Mouse (Mus musculus) intestine, postnatal 0 days (tissue): ENCODE results near the gene Kcnh7. TPM values are rescaled to one million over a fixed set of nuclear protein-coding genes. Genes with fewer than 3 reads are reported as not detected.

ENCODE experiments used
- ATAC-seq: fragments of 200-750 bp; cut with Nextera tagmentation; 2 replicates; pipeline ENCODE4 v1.8.0; 2017; ENCODE audit warnings: mild to moderate bottlenecking, moderate TSS enrichment, moderate library complexity
- H3K27ac ChIP-seq: fragments of 300-500 bp; sonication (generic); 2 replicates; pipeline ENCODE4 v1.5.1; 2014; ENCODE audit warnings: mild to moderate bottlenecking, low read depth, low read length, moderate library complexity
- H3K27me3 ChIP-seq: fragments of 300-500 bp; sonication (generic); replicated peaks from 2 replicates; pipeline ENCODE4 v1.6.1; 2014; ENCODE audit warnings: low read length, mixed read lengths; ENCODE audit not compliant: control insufficient read depth, insufficient read depth
- H3K36me3 ChIP-seq: fragments of 300-500 bp; sonication (generic); 2 replicates; pipeline ENCODE4 v1.6.1; 2014; ENCODE audit warnings: mild to moderate bottlenecking, moderate library complexity; ENCODE audit not compliant: control insufficient read depth, insufficient read depth
- H3K4me1 ChIP-seq: fragments of 300-500 bp; sonication (generic); replicated peaks from 2 replicates; pipeline ENCODE4 v1.6.1; 2014; ENCODE audit warnings: antibody characterized with exemption, low read length, mixed read lengths; ENCODE audit not compliant: control insufficient read depth, insufficient read depth
- H3K4me2 ChIP-seq: fragments of 300-500 bp; sonication (generic); replicated peaks from 2 replicates; pipeline ENCODE4 v1.6.1; 2014; ENCODE audit warnings: low read depth, mild to moderate bottlenecking, moderate library complexity
- H3K4me3 ChIP-seq: fragments of 300-500 bp; sonication (generic); 2 replicates; pipeline ENCODE4 v1.5.1; 2014; ENCODE audit warnings: low read depth, low read length
- H3K9ac ChIP-seq: fragments of 300-500 bp; sonication (generic); 2 replicates; pipeline ENCODE4 v1.6.1; 2014; ENCODE audit warnings: mild to moderate bottlenecking, low read depth, low read length
- H3K9me3 ChIP-seq: fragments of 300-500 bp; sonication (generic); 2 replicates; pipeline ENCODE4 v1.6.1; 2016; ENCODE audit warnings: mixed run types; ENCODE audit not compliant: control insufficient read depth
- CTCF ChIP-seq: sonication (generic); IDR thresholded peaks from 2 replicates; pipeline ENCODE4 v1.5.1; 2016; ENCODE audit warnings: low read depth, mild to moderate bottlenecking, control low read depth, antibody characterized with exemption, moderate library complexity
- WGBS: fragments of 180-500 bp; shearing (Covaris S2); extraction: QIAGEN DNeasy Blood & Tissue Kit; methylation state at CpG from one replicate; pipeline ENCODE4 v1.1.7; 2014; 5-methylcytosine and 5-hydroxymethylcytosine counted together
- polyA plus RNA-seq: library from polyadenylated mRNA; unstranded; fragments of >200 nt; fragmentation: Nextera tagmentation; extraction: Ambion mirVana; gene quantifications from 2 replicates; pipeline ENCODE4 v1.2.1, GENCODE M21; 2015

The Kcnh7 gene
- polyA plus RNA-seq, 1 experiment from 2014 or later, result 0.13 TPM

DNA sequence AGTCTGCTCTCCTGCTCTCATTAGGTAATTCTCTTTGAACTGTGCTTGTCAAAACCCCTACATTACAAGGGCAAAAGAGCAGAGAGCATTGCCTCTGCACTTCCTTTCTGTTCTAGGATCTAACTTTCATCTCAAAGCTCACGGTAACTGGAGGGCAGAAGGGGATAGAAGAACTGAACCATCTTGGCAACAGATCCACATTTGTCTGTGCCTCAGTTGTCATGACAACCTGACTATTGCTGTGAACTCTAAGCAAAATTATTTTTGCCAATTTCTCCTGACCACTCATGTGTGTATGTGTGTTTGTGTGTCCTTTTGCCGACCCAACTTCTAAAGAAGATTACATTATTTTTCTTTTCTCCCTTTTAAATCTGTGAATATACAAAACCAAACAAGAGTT lies 364.9 kb downstream of the Kcnh7 start:
- 73% methylated on average over 2 of the region's 2 CpGs for WGBS
- ATAC-seq, result no peak
- H3K27ac ChIP-seq, result no peak overlapping the region

DNA sequence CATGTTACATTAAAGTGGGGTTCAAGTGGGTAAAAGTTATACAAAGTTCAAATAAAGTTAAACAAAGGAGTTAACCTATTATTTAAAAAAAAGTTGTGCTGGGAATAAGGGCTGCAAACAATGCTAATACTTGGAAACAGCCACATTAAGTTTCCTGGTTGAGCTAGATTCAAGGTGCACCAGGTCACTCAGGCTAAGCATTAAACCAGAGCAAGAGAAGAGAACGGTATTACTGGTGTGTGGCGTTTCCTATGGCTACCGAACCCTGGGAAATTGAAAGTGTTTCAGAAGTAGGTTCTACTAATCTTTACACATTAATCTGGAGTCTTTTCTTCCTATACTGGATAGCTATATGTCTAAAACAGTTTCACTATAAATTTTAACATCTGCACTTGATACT lies 368.1 kb downstream of the Kcnh7 start:
- no peak for TF ChIP-seq CTCF
- no peak for ATAC-seq
- H3K4me1 ChIP-seq, result no peaks in the 10 kb centered on the region
- H3K9me3 ChIP-seq, result no peaks in the 10 kb centered on the region
- H3K36me3 ChIP-seq, result no peaks in the 10 kb centered on the region
- H3K9ac ChIP-seq, result no peak overlapping the region
- H3K4me3 ChIP-seq, result no peak overlapping the region
- H3K4me2 ChIP-seq, result no peak overlapping the region
- no peak overlapping the region for H3K27ac ChIP-seq
- 78% methylated on average over 3 of the region's 3 CpGs for WGBS
- no peaks in the 10 kb centered on the region for H3K27me3 ChIP-seq

More for the DNA sequence above, 364.9 kb downstream of the Kcnh7 start:
- H3K4me2 ChIP-seq, result no peak overlapping the region
- H3K4me3 ChIP-seq, result no peak overlapping the region
- H3K27me3 ChIP-seq, result no peaks in the 10 kb centered on the region
- H3K9me3 ChIP-seq, result no peaks in the 10 kb centered on the region
- H3K36me3 ChIP-seq, result no peaks in the 10 kb centered on the region
- H3K9ac ChIP-seq, result no peak overlapping the region
- no peak for TF ChIP-seq CTCF
- no peaks in the 10 kb centered on the region for H3K4me1 ChIP-seq

- no peak for TF ChIP-seq CTCF
- Histone ChIP-seq H3K4me1 (no peaks in the 10 kb centered on the region), H3K27me3 (no peaks in the 10 kb centered on the region), H3K4me2 (no peak overlapping the region), H3K9me3 (no peaks in the 10 kb centered on the region), H3K36me3 (no peaks in the 10 kb centered on the region), H3K4me3 (no peak overlapping the region), H3K9ac (no peak overlapping the region), H3K27ac (no peak overlapping the region)
- no peak for ATAC-seq
- WGBS, result 59% methylated on average over 4 of the region's 4 CpGs
Observed at GRCm38 (mm10) chr2:62808813-62809212, 375.3 kb downstream of the Kcnh7 start.

DNA sequence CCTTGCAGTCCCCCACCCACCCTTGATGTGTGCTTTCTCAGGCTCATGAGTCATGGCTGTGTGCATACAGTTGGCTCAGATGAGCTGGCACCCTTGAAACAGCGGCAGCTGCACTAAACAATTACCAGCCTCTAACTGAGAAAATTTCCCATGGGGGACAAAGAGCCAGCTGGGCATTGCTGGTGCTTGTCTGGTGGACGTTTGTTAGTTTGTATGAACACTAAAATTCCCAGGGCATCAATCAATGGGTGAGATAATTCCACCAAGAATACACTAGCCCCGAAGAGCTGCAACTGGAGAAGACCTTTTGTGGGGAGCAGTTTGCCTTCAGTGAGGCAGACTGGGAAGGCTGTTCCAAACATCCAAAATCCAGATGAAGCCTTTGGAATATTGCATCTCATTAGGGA lies 376.6 kb downstream of the Kcnh7 start:
- 51% methylated on average over 3 of the region's 3 CpGs for WGBS

GRCm38 (mm10) chr2:62806931-62807330 lies 377.2 kb downstream of the Kcnh7 start:
- no peak overlapping the region for H3K4me2 ChIP-seq
- no peaks in the 10 kb centered on the region for H3K4me1 ChIP-seq
- no peak for TF ChIP-seq CTCF
- H3K27ac ChIP-seq, result no peak overlapping the region
- H3K9me3 ChIP-seq, result no peaks in the 10 kb centered on the region
- no peak overlapping the region for H3K9ac ChIP-seq
- no peaks in the 10 kb centered on the region for H3K27me3 ChIP-seq
- 91% methylated on average over 3 of the region's 3 CpGs for WGBS
- H3K4me3 ChIP-seq, result no peak overlapping the region
- H3K36me3 ChIP-seq, result no peaks in the 10 kb centered on the region
- no peak for ATAC-seq

More for the DNA sequence above, 376.6 kb downstream of the Kcnh7 start:
- H3K4me1 ChIP-seq, result no peaks in the 10 kb centered on the region
- H3K27ac ChIP-seq, result no peak overlapping the region
- no peak overlapping the region for H3K9ac ChIP-seq
- H3K36me3 ChIP-seq, result no peaks in the 10 kb centered on the region
- H3K9me3 ChIP-seq, result no peaks in the 10 kb centered on the region
- TF ChIP-seq CTCF, result no peak
- no peak overlapping the region for H3K4me3 ChIP-seq
- H3K4me2 ChIP-seq, result no peak overlapping the region
- no peak for ATAC-seq
- H3K27me3 ChIP-seq, result no peaks in the 10 kb centered on the region

GRCm38 (mm10) chr2:62804030-62804429 lies 380.1 kb downstream of the Kcnh7 start:
- no peak for ATAC-seq
- no peak overlapping the region for H3K4me2 ChIP-seq
- no peak overlapping the region for H3K9ac ChIP-seq
- no peaks in the 10 kb centered on the region for H3K27me3 ChIP-seq
- H3K36me3 ChIP-seq, result no peaks in the 10 kb centered on the region
- no peak for TF ChIP-seq CTCF
- no peaks in the 10 kb centered on the region for H3K4me1 ChIP-seq
- H3K27ac ChIP-seq, result no peak overlapping the region
- WGBS, result 75% methylated on average over 1 of the region's 1 CpGs
- H3K4me3 ChIP-seq, result no peak overlapping the region
- no peaks in the 10 kb centered on the region for H3K9me3 ChIP-seq

- ATAC-seq, result no peak
- TF ChIP-seq CTCF, result no peak
- Histone ChIP-seq H3K4me3 (no peak overlapping the region), H3K27me3 (no peaks in the 10 kb centered on the region), H3K36me3 (no peaks in the 10 kb centered on the region), H3K4me1 (no peaks in the 10 kb centered on the region), H3K27ac (no peak overlapping the region), H3K9ac (no peak overlapping the region), H3K9me3 (no peaks in the 10 kb centered on the region), H3K4me2 (no peak overlapping the region)
- 37% methylated on average over 2 of the region's 2 CpGs for WGBS
Observed at GRCm38 (mm10) chr2:62784460-62785038, 399.5 kb downstream of the Kcnh7 start.
